Mouse (Mus musculus) E14TG2a.4 (cell line): Measurements from ENCODE around the gene Atf6b.
A peak's percentile ranks its signal among the peaks of the same experiment; 100 is the strongest.

Experiments used
- H3K27me3 ChIP-seq: 2 replicates; pipeline ENCODE4 v1.6.1; 2014; ENCODE audit warnings: low read length, control low read depth; ENCODE audit not compliant: insufficient read depth
- H3K36me3 ChIP-seq: 2 replicates; pipeline ENCODE4 v1.6.1; 2014; ENCODE audit warnings: low read length, control low read depth; ENCODE audit not compliant: insufficient read depth
- H3K4me1 ChIP-seq: replicated peaks from 2 replicates; pipeline ENCODE4 v1.6.1; 2014; ENCODE audit warnings: low read depth, low read length, control low read depth
- H3K4me3 ChIP-seq: replicated peaks from 2 replicates; pipeline ENCODE4 v1.5.1; 2014; ENCODE audit warnings: mild to moderate bottlenecking, low read length
- H3K9me3 ChIP-seq: 2 replicates; pipeline ENCODE4 v1.6.1; 2014; ENCODE audit warnings: low read length, control low read depth
- CTCF ChIP-seq: conservative IDR thresholded peaks from 2 replicates; pipeline ENCODE4 v1.5.1; 2014; ENCODE audit warnings: low read length
- NANOG ChIP-seq: IDR thresholded peaks from 2 replicates; pipeline ENCODE4 v1.6.1; 2014; ENCODE audit warnings: borderline replicate concordance, low read length, mixed read lengths
- POU5F1 ChIP-seq: IDR thresholded peaks from 2 replicates; pipeline ENCODE4 v1.6.1; 2014; ENCODE audit warnings: low read length, borderline replicate concordance

Atf6b gene

DNA sequence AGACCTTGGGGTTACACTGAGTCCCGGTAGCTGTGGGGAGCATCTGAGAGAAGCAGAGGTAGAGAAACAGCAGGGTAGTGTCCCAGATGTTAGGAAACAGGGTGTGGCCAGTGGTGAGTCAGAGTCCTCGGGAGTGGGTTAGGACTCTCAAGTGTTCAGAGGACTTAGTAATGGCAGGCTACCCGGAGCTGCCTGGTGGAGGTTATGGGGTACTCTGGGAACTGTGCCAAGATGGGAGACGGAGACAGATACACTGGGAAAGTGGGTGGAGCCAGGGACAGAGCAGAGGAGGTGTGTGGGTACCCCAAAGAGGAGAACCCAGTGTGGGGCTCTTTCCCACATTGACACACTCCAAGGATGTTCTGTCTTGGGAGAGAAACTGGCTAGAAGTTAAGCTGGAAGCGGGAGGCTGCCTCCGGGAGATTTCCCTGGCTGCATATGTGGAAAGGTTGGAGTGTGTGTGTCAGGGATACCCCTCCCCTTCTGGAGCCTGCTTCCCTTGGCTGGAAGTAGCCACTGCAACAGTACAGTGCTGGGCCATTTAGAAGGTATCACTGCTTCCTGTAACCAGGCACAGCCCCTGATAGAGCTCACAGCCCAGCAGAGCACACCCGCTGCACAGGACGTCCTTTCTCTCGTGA, 37.4 kb downstream of the Atf6b start:
- peaks cover 49% of the 10 kb centered on the region for H3K4me1 ChIP-seq
- TF ChIP-seq NANOG (no peak), POU5F1 (no peak), CTCF (no peak)
- H3K9me3 ChIP-seq = no peaks in the 10 kb centered on the region
- H3K36me3 ChIP-seq = no peaks in the 10 kb centered on the region
- H3K27me3 ChIP-seq = peaks cover 71% of the 10 kb centered on the region
- H3K4me3 ChIP-seq = peak overlapping the region; percentile 39; the same call in 1 of the 2 replicates

DNA sequence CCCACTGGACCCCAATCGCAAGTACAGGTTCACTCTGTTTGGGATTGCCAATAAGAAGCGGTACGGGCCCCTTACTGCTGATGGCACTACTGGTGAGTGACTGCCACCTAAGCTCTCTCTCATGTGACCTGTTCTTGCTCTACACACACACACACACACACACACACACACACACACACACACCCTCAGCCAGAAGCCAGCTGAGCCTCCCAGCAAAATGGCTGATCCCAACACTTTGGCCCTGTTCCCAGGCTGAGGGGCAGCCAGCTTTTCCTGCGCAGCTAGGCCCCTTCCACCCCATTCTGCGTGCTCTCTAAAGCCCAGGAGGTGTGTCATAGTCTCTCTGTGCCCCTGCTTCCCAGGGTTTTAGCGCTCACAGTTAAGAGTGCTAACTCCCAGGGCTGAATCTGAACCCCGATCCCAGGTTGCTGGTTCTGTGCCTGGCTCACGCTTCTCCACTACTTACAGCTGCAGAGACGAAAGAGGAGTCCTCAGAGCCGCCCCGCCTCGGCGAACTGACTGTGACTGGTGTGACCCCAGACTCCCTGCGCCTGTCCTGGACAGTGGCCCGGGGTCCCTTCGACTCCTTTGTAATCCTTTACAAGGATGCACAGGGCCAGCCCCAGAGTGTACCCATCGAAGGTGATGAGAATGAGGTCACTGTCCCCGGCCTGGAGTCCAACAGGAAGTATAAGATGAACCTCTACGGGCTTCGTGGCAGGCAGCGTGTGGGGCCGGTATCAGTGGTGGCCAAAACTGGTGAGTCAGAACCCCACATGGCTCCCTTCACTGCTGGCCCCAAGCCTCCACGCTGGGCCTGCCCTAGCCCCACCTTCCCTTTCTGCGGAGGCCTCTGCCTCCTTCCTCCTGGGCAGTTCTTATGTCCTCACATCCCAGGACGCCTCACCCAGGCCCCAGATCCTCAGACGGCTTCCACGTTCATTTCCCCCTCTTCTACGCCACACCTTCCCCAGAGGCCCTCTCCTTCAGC, 38.5 kb downstream of the Atf6b start:
- Histone ChIP-seq H3K4me1 (peaks cover 40% of the 10 kb centered on the region), H3K27me3 (peaks cover 61% of the 10 kb centered on the region), H3K36me3 (no peaks in the 10 kb centered on the region), H3K9me3 (no peaks in the 10 kb centered on the region), H3K4me3 (peak overlapping the region; percentile 43)
- TF ChIP-seq CTCF (no peak), POU5F1 (no peak), NANOG (no peak)

DNA sequence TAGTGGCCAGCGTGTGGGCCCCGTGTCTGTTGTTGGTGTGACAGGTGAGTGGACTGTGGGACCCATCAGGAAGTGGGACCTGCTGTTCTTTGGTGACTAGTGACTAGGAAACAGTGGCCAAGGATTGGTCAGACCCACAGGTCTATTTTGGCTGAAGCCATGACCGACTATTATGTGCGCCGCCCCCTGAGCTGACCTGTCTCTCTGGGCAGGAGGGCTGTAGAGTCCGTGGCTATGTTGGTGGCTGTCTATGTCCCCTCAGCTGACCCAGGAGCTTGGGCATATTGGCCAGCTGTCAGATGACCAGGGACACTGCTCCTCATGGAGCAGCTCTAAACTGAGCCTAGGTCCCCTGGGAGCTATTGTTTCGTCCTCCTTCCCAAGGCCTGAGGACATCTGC, 41.9 kb downstream of the Atf6b start:
- no peak overlapping the region for H3K4me3 ChIP-seq
- H3K9me3 ChIP-seq = no peaks in the 10 kb centered on the region
- peaks cover 28% of the 10 kb centered on the region for H3K27me3 ChIP-seq
- TF ChIP-seq CTCF (no peak), NANOG (no peak), POU5F1 (no peak)
- H3K36me3 ChIP-seq = no peaks in the 10 kb centered on the region
- H3K4me1 ChIP-seq = peaks cover 21% of the 10 kb centered on the region

DNA sequence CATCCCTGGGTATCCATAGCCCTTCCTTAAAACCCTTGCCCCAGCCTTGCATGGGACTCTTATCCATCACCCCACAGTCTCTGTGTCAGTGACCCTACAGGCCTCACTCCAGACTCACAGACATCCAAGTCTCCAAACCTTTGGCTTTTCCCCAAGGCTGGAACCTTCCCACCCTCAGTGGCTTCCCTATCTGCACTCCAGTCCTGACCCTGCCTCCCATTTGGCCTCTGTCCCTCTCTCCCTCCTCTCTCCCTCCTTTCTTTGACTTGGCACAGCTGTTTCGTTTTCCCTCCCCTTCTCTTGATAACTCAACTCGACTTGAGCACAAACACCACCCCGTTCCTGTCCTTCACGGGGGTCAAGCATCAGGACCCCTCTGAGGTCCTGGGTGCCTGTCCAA, 43.5 kb downstream of the Atf6b start:
- peaks cover 15% of the 10 kb centered on the region for H3K27me3 ChIP-seq
- no peak overlapping the region for H3K4me3 ChIP-seq
- no peaks in the 10 kb centered on the region for H3K36me3 ChIP-seq
- no peak for TF ChIP-seq POU5F1
- no peak for TF ChIP-seq CTCF
- TF ChIP-seq NANOG = no peak
- no peaks in the 10 kb centered on the region for H3K9me3 ChIP-seq
- H3K4me1 ChIP-seq = peaks cover 10% of the 10 kb centered on the region

DNA sequence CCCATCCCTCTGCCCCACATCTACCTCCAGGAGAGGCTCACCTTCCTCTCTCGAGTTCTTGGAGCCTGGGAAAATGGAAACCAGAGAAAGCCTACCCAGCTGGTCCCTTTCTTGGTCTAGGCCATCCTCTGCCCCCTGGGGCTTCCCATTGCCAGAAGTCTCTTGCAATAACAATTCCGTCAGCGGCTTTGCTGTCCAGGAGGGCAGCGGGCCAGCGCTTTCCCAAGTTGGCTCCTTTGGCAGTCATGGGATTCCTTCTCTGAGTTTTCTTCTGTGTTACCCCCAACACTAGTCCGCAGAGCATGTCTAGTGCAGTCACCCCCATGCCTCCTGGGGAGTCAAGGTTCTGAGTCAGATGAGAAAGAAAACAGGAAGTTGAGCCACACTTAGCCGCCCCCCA, 46.0 kb downstream of the Atf6b start:
- Histone ChIP-seq H3K36me3 (no peaks in the 10 kb centered on the region), H3K27me3 (peaks cover 4% of the 10 kb centered on the region; the same call in 1 of the 2 replicates)
- TF ChIP-seq NANOG (no peak), CTCF (no peak), POU5F1 (no peak)

DNA sequence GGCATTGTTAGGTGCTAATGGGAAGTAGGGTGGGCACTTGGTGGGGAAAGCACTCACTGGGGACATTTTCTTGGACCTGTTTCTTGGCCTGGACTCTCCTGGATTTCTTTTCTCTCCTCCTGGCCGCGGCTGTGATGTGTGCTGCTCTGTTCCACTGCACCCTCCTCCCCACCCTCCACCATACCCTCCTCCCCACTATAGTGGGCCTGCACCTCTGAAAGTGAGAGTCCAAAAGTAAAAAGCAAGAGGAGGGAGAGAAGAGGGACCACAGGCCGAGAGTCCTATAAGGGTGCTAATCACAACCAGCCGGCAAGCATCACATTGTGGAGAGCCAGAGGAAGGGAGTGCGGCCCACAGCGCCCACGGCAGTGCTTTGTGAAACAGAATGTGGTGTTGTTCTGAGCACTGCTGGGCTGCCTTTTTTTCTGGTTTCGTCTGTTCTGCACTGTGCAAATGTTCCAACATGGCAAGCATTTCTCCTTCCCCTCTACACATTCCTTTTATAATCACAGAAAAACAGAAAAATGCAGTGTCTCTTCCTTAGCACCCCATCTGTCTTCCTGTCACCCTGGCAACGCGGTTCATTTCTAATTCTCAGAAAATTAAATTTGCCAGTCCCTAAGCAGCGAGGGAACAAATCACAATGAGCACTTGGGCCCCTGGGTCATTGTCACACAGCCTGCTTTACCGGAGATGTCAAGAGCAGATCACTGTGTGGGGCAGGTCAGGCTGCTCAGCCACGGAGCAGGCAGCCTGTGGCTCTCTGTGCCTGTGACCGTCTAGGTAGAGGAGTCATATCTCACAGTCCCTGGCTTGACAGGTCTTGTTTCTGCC, 52.8 kb downstream of the Atf6b start:
- no peaks in the 10 kb centered on the region for H3K36me3 ChIP-seq
- H3K9me3 ChIP-seq = peaks cover 4% of the 10 kb centered on the region; the same call in 1 of the 2 replicates
- H3K27me3 ChIP-seq = peaks cover 4% of the 10 kb centered on the region; the same call in 1 of the 2 replicates
- TF ChIP-seq NANOG (no peak), POU5F1 (no peak), CTCF (no peak)
- H3K4me3 ChIP-seq = no peak overlapping the region
- H3K4me1 ChIP-seq = no peaks in the 10 kb centered on the region

More for the DNA sequence above, 46.0 kb downstream of the Atf6b start:
- Histone ChIP-seq H3K4me1 (no peaks in the 10 kb centered on the region), H3K9me3 (no peaks in the 10 kb centered on the region), H3K4me3 (no peak overlapping the region)

DNA sequence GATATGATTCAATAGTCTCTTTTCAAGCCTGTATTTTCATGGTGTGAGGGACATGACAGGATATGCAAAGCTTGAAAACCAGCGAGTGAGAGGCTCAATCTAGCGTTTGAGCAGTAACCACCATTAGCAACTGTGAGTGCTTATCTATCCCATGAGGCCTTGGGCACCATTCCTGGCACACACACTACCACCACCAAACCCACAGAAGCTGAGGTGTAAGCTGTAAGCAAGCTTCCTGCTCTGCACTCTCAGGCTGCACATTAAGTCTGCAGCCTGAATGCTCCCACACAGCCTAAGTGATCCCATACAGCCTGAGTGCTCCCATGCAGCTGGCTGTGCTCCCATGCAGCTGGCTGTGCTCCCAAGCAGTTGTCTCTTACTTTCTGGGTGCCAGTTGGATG, 53.7 kb downstream of the Atf6b start:
- H3K27me3 ChIP-seq = peaks cover 4% of the 10 kb centered on the region; the same call in 1 of the 2 replicates
- no peak overlapping the region for H3K4me3 ChIP-seq
- no peaks in the 10 kb centered on the region for H3K36me3 ChIP-seq
- no peaks in the 10 kb centered on the region for H3K4me1 ChIP-seq
- peaks cover 6% of the 10 kb centered on the region; the same call in 1 of the 2 replicates for H3K9me3 ChIP-seq
- TF ChIP-seq CTCF (no peak), POU5F1 (no peak), NANOG (no peak)
